Mouse (Mus musculus) adrenal gland, postnatal 14 days (tissue): ENCODE data around the gene Ckap2l. TPM values are rescaled to one million over a fixed set of nuclear protein-coding genes. Genes with fewer than 3 reads are reported as not detected.

ENCODE experiments used
- DNase-seq: peaks from one replicate; pipeline ENCODE4 v3.0.0; 2021; ENCODE audit warnings: mixed read lengths
- long read RNA-seq, 2 experiments: library from polyadenylated mRNA; stranded (forward); transcript quantifications; one replicate each; pipeline ENCODE4 v2.0.0; 2021
- total RNA-seq: library from RNA; stranded (reverse); gene quantifications from 2 replicates; pipeline ENCODE4 v1.2.3, GENCODE M21; 2021

Gene Ckap2l
- 9.3 and 10.4 TPM in 2 replicates for total RNA-seq
- long read RNA-seq, experiment 1, transcript Ckap2l-201 (9 exons, 3,137 nt): major isoform, 6 of 7 reads
- long read RNA-seq, experiment 1, partial matches to known transcripts: 0 of 7 reads
- long read RNA-seq, experiment 1, other reads (novel, unspliced or antisense): 1 of 7 reads
- long read RNA-seq, experiment 2, partial matches to known transcripts: 0 of 2 reads
- long read RNA-seq, experiment 2, other reads (novel, unspliced or antisense): 2 of 2 reads

DNA sequence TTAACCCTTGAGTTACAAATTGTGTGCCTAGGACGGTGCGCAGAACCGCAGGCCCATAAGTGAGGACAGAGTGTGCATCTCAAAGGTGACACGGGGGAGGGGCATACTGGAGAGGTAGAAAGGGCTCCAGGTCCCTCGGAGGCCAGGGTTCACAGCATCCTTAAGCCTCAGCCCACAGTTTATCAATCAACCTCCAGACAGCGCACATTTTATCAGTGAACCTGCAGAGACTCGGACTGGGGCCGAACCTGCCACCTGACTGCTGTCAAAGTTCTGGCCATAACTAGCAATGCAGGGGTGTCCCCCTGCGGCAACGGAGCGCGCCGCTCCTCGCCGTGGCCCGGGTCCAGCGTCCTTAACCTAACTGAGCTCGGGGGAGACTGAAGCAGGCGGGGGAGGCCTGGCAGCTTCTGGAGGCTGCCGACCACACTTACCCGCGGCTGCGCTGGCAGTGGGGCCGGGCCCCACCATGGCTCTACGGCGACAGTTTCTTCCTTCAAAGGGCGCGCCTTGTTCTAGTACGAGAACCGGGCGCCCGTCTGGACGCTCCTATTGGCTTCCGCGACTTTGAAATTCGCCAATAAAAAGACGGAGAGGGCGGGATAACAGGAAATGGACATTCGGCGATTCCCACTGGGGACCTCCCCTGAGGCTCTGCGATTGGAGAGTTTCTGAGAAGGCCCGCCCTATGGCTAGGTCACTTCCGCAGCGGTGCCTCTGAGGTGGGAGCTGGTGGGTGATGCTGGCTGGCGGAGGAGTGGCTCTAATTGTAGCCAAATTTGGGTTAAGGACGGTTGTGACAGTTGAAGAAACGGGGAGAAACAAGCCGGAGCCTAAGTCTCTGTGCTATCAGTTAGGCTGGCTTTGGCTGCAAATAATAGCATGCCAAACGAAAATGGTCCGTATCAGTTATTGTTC is at the start of gene Ckap2l:
Ckap2l (minus strand) TSS at position 542 of the 918 bp plus-strand sequence.
- DNase-seq: peak; percentile 98

- peak; percentile 15 for DNase-seq
These were observed 41.2 kb upstream of the Ckap2l start for GRCm38 (mm10) chr2:129338138-129338621.

DNA sequence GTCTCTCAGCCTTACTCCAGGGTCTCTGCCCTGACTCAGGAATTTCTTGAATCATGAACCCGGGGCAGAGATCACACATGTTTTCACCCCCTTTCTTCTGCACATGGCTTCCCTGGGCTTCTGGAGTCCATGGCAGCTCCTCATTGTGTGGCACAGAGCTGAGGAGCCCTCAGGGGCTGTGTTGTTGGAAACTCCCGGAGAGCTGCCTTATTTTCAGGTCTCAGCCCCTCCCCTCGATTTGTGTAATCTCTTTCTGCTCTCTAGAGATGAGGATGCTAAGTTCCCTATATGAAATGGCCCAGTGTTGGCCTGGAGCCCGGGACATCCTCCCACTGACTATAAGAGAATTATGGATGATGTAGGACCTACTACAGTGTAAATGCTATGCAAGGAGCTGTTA is 36.5 kb upstream of the Ckap2l start:
- no peak for DNase-seq

DNA sequence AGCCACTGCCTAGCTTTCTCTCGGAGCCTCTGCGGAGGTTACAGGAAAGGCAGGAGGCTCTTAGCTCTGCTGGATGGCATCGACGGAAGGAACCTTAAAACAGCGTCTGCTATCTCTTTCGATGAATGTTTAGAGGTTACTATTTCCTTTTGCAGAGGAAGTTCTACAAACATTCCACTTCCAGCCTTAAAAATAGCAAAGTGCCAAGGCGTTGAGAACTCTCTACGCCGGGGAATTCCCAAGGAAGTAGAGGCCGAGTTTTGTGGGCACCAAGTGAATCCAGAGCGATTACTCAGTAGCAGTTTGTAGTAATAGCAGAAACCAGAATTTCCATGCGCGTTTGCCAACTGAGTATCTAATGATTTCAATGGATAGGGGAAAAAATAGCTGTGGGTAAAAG is 33.5 kb upstream of the Ckap2l start:
- DNase-seq: peak; percentile 9

- DNase-seq: no peak
These were observed 33.0 kb upstream of the Ckap2l start for GRCm38 (mm10) chr2:129330024-129330423.

- no peak for DNase-seq
These were observed 31.2 kb upstream of the Ckap2l start for GRCm38 (mm10) chr2:129328238-129328637.

DNA sequence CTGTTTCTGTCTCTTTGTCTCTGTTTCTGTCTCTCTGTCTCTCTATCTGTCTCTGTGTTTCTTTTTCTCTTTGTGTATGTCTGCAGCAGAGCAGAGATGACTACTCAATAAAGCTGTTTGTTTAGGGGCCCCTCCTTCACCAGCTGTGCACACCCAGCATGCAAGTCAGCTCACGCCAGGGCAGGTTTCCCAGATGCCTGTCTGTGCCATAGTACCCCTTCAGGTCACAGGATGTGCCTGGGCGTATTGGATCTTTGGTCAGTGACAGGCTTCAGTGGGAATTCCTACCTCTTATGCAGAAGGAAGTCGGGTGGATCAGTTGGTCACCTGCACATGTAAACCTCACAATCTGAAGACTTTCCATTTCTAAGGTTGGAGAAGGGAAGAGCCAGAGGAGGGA is 27.2 kb upstream of the Ckap2l start:
- no peak for DNase-seq

- no peak for DNase-seq
These were observed 25.2 kb upstream of the Ckap2l start for GRCm38 (mm10) chr2:129322117-129322635.

GRCm38 (mm10) chr2:129320033-129320605 is 23.1 kb upstream of the Ckap2l start:
- no peak for DNase-seq

- no peak for DNase-seq
These were observed 18.8 kb upstream of the Ckap2l start for GRCm38 (mm10) chr2:129315831-129316230.

DNA sequence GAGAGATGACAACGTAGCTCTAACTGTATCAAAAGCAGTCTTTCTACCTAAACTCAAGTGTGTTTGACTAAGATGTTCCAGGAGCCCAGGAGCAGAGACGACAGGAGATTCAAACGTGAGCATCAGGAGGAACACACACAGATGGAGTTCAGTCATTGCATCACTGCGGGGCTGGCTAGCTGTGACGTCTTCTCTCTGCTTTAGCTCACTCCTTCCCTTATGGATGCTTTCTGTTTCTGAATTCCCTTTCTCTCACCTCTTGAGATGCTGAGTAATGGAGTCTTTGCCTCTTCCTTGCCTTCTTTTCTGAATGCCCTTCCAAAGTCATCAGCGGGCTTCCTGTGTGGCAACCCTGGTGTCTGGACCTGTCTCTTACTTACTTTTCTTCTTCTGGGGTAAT is 17.9 kb upstream of the Ckap2l start:
- DNase-seq: no peak

GRCm38 (mm10) chr2:129313934-129314333 is 16.9 kb upstream of the Ckap2l start:
- DNase-seq: no peak

GRCm38 (mm10) chr2:129309836-129310235 is 12.8 kb upstream of the Ckap2l start, which contains the start of gene Il1a:
TSS of gene Il1a (minus strand) at chr2:129309972.
- DNase-seq: no peak

- no peak for DNase-seq
These were observed 9.0 kb upstream of the Ckap2l start for GRCm38 (mm10) chr2:129306020-129306419.

DNA sequence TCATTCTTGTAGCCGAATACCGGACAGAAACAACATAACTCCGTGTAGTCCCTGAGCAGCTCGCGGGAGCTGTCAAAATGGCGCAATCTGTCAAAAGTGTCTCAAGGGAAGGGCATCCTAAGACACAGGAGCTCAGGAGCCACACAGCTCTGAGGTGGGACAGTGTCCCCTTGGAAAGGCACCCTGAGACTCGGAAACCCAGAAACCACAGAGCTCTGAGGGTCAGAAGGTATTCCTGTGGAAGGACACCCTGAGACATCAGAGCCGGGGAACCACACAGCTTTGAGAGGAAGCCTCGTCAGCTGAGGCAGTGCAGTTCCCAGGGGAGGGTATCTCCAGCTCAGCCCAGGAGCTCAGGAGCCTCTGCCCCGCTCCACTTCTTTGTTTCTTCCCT is 574 bp upstream of the Ckap2l start:
- no peak for DNase-seq

DNA sequence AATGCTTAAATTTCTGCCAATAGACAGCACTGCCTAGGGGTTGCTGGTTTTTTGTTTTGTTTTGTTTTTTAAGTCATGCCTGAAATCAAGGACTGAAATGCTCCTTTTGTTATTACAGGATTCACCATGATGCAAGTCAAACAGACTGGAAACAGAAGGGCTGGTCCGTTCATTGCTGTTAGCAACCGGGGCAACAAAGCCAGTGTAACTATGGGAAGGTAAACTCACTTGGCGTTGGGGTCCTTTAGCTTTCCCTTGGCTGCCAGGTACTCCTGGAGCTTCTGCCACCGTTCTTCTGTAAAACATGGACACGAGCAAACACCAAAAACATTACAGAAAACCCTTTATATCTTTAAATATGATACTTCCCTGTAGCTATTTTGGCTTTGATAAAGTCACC is 926 bp downstream of the Ckap2l start:
- DNase-seq: no peak

DNA sequence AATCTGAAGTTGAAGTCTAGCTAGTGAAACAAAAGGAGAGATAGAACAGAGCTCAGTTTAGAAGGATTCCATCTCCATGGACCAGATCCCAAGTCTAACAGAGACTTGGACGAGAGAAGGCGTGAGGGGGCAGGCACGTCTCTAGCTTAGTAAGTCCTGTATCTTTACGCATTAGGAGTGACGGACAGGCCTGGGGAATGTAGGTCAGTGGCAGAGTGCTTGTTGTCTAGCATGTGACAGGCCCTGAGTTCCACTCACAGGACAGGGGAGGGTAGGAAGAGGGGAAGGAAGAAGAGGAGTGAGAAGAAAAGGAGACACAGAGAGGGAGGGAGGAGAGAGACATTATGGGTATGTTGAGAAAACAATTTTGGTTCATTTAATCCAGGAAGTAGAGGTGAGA is 1.9 kb downstream of the Ckap2l start:
- no peak for DNase-seq

DNA sequence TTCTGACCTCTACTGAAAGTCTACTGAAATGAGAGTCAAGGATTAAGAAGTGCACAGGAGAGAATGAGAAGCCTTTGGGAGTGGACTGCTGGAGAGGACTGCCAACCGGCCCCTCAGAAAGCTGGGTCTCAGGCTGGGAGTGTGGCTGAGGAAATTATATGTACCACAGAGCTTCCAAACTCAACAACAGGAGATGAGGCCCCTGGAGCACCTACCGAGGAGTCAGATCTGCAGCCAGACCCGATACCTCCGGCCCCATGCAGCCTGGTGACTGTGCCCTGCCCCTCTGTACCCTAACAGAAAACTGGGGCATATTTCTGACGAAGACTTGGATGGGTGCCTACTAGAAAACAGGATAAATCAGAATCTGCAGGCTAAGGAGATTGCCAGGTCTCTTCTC is 23.2 kb downstream of the Ckap2l start:
- no peak for DNase-seq

DNA sequence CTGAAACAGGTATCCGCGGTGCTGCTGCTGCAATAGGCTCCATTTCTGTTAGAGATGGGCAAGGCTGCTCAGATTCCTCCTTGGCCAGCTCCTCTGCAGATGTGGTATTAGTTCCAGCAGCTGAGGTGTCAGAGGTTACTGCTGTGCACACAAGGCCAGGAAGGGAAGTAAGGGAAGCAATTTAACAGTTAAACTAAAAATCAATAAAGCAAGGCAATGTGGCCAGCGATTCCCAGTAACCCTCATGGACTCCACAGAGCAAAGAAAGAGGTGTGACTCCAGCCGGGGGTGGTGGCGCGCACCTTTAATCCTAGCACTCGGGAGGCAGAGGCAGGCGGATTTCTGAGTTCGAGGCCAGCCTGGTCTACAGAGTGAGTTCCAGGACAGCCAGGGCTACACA is 26.4 kb downstream of the Ckap2l start:
- no peak for DNase-seq

DNA sequence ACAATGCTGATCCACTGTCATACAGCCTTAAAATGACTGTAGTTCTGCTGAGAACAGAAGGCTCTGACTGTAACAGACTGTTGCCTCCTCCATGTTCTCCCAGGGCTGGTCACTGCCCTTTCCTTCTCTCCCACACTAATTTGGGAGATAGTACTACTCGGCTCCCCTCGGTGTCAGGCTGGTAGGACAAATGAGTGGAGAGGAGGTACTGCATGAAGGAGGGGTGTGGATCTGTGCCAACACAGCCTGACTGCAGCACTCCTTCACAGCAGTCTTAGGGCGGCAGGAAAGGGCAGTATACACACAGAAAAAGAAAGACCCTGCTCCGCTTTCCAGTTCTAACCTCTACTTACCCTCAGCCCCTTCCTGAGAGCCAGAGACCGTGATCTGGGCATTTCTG is 27.0 kb downstream of the Ckap2l start:
- DNase-seq: no peak

DNA sequence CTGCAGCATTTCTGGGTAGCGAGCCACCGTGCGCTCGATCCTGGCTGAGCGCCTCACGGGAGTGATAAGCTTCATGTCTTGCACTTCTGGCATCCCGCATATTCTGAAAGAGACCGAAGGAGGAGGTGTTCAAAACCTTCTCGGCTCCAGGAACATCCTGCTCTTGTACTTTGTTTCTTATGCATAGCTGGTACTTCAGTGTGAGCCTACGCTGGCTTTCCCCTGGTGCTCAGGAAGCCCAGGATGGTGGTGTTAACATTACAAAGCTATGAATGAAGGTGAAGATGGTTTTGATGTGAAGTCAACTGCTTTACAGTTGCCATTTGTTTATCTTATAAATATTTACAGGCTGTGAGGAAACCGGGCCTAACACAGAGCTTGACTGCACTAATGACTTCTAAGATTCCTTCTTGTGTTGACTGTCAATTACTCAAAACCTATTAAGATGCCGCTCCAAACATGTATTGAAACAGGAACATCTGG is 27.8 kb downstream of the Ckap2l start:
- DNase-seq: no peak

DNA sequence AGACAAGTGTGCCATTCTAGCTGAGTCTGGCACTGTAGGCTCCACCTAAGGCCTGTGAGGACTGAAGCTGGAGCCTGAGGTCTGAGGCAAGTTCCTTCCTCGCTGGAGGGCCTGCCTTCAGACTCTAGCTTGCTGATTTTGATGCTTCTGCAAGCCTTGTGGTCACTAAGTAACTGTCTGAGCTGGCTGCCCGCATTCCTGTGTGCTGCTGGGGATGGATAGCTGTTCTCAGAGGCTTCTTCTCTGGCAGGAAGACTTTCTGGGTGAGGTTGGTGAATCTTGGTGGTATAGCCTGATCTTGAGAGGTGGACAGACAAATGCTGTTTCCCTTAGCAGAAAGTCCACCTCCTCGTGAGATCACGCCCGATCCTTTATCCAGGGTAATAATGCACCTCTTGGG is 29.3 kb downstream of the Ckap2l start:
- DNase-seq: no peak

DNA sequence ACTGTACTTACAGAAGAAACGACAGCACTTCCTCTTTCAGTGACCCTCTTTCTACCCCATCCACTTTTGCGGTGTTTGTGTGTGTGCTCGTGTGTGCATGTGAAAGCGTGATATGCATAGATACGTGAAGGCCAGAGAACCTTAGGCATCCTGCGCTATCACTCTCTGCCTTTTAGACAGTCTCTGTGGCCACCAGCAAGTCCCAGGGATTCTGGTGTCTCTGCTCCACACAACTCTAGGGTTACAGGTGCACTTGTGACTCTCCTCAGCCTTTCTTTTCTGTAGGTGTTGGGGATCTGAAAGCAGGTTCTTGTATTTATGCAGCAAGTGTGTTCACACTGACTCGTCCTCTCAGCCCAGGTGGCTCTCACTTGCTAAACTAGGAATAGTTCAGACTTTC is 31.7 kb downstream of the Ckap2l start:
- no peak for DNase-seq
